Mouse (Mus musculus) hematopoietic stem cell, adult 5-6 weeks (primary cell): ENCODE results near the gene Myo1f. TPM values are rescaled to one million over a fixed set of nuclear protein-coding genes. Genes with fewer than 3 reads are reported as not detected.
A peak's percentile ranks its signal among the peaks of the same experiment; 100 is the strongest.
"Not testable (repeated sequence)": the region's sequence is repeated elsewhere in the genome, so short reads cannot be mapped to it uniquely, and the experiment has no call there.

Experiments used
- ATAC-seq, 2 experiments: fragments of 125-278 bp in 1 of 2; replicated peaks in 1 of 2; 2 replicates each; pipeline ENCODE4 v1.8.0; 2016 to 2017; ENCODE audit warnings: inconsistent platforms in 2 of 2, mild to moderate bottlenecking in 2 of 2, moderate number of reproducible peaks in 2 of 2, low read depth in 1 of 2, moderate TSS enrichment in 1 of 2; ENCODE audit not compliant: low FRiP score in 2 of 2, poor library complexity in 2 of 2, severe bottlenecking in 2 of 2, insufficient read depth in 1 of 2, low TSS enrichment in 1 of 2
- total RNA-seq: library from RNA; stranded (forward); fragments of 172-1452, 232-1000 nt; gene quantifications from 2 replicates; pipeline ENCODE4 v1.2.3, GENCODE M21; 2017

The Myo1f gene
- total RNA-seq, 1 experiment from 2014 or later, result 54.8 TPM

GRCm38 (mm10) chr17:33557922-33558321 is 2.4 kb downstream of the Myo1f start:
- no peak for ATAC-seq

- peak; percentile 40 to 80 for ATAC-seq
Measured at GRCm38 (mm10) chr17:33563527-33564076, 8.1 kb downstream of the Myo1f start.

- peak in 1 of 2 experiments; percentile 19; a peak in 1 of 4 replicates for ATAC-seq
Measured at GRCm38 (mm10) chr17:33564599-33564998, 9.1 kb downstream of the Myo1f start.

GRCm38 (mm10) chr17:33566182-33566581 is 10.7 kb downstream of the Myo1f start:
- ATAC-seq, result peak; percentile 28 to 60; a peak in 1 of 4 replicates

GRCm38 (mm10) chr17:33584061-33584460 is 28.6 kb downstream of the Myo1f start:
- no peak for ATAC-seq

GRCm38 (mm10) chr17:33586011-33586410 is 30.5 kb downstream of the Myo1f start:
- no peak for ATAC-seq

GRCm38 (mm10) chr17:33597271-33597670 is 41.8 kb downstream of the Myo1f start:
- no peak for ATAC-seq

- no peak for ATAC-seq
Measured at GRCm38 (mm10) chr17:33598506-33598905, 43.0 kb downstream of the Myo1f start.

GRCm38 (mm10) chr17:33599836-33600475 is 44.4 kb downstream of the Myo1f start:
- no peak for ATAC-seq

- no peak for ATAC-seq
Measured at GRCm38 (mm10) chr17:33600831-33601230, 45.3 kb downstream of the Myo1f start.

- no peak for ATAC-seq
Measured at GRCm38 (mm10) chr17:33601947-33602346, 46.4 kb downstream of the Myo1f start.

GRCm38 (mm10) chr17:33607273-33607672 is 51.8 kb downstream of the Myo1f start:
- ATAC-seq, result no peak

GRCm38 (mm10) chr17:33610548-33610947 is 55.0 kb downstream of the Myo1f start:
- peak in 1 of 2 experiments; percentile 60; a peak in 1 of 4 replicates for ATAC-seq

- ATAC-seq, result not testable (repeated sequence)
Measured at GRCm38 (mm10) chr17:33613726-33614125, 58.2 kb downstream of the Myo1f start.

- no peak for ATAC-seq
Measured at GRCm38 (mm10) chr17:33627281-33627680, 71.8 kb downstream of the Myo1f start.

- ATAC-seq, result peak; percentile 93 to 97
Measured at GRCm38 (mm10) chr17:33628621-33629486, 73.3 kb downstream of the Myo1f start, which contains the start of gene Zfp414. Zfp414 (plus strand) TSS chr17:33629090.

GRCm38 (mm10) chr17:33629487-33630125 is 74.1 kb downstream of the Myo1f start:
- 0 out of 4 replicates have a peak, but pooled peaks of 1 of the 2 experiments have one; percentile 9 for ATAC-seq
